Mouse (Mus musculus) erythroblast, embryonic 14.5 days (primary cell): ENCODE results near the gene Gm17334.

Experiments used
- GATA1 ChIP-seq: IDR thresholded peaks from 2 replicates; pipeline ENCODE4 v1.6.1; 2012; ENCODE audit warnings: low read length, inconsistent platforms, mixed read lengths
- TAL1 ChIP-seq: IDR thresholded peaks from 3 replicates; pipeline ENCODE4 v1.6.1; 2012; ENCODE audit warnings: low read length, inconsistent platforms, mixed read lengths

GRCm38 (mm10) chr11:53749306-53749705, 23.7 kb downstream of the Gm17334 start:
- TF ChIP-seq TAL1 (no peak), GATA1 (no peak)
